Mouse (Mus musculus) E14TG2a.4 (cell line): ENCODE results near the gene Taok3.

ENCODE experiments used
- CTCF ChIP-seq: conservative IDR thresholded peaks from 2 replicates; pipeline ENCODE4 v1.5.1; 2014; ENCODE audit warnings: low read length
- POU5F1 ChIP-seq: IDR thresholded peaks from 2 replicates; pipeline ENCODE4 v1.6.1; 2014; ENCODE audit warnings: low read length, borderline replicate concordance

DNA sequence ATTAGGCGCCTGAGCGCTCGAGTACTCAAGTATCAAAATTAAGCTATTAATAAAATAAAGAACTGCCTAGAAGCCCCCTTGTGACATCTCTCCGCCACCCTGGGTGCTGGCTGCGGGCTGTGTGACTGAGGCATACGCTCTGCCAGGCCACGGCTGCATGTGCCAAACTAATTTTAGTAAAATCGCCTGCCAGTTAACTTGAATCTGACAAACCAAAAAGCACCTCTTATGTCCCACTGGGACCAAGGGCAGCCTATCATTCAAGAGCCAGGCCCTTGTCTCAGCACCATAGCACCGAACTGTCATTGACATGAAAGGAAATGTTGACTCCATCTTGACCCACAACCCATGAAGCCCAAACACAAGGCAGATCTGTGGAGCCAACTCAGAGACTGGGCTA lies 14.2 kb upstream of the Taok3 start:
- TF ChIP-seq CTCF (no peak), POU5F1 (no peak)
